Mouse (Mus musculus) gastrocnemius, adult 18-20 months (tissue): ENCODE results near the gene 1700001P01Rik. TPM values are rescaled to one million over a fixed set of nuclear protein-coding genes. Genes with fewer than 3 reads are reported as not detected.

Experiments
- DNase-seq: peaks from one replicate; pipeline ENCODE4 v3.0.0; 2021; ENCODE audit warnings: low spot score
- long read RNA-seq, 2 experiments: library from polyadenylated mRNA; stranded (forward); transcript quantifications; one replicate each; pipeline ENCODE4 v2.0.0; 2021
- total RNA-seq, 2 experiments: library from RNA; stranded (reverse); gene quantifications; 2 replicates each; pipeline ENCODE4 v1.2.3; 2021

The 1700001P01Rik gene
- total RNA-seq, result not detected
- long read RNA-seq, experiment 1, result 0 reads
- long read RNA-seq, experiment 2, result 0 reads

GRCm38 (mm10) chr11:97775808-97776496 lies at the start of gene 1700001P01Rik:
Gene 1700001P01Rik (minus strand): TSS chr11:97775918.
- no peak for DNase-seq

DNA sequence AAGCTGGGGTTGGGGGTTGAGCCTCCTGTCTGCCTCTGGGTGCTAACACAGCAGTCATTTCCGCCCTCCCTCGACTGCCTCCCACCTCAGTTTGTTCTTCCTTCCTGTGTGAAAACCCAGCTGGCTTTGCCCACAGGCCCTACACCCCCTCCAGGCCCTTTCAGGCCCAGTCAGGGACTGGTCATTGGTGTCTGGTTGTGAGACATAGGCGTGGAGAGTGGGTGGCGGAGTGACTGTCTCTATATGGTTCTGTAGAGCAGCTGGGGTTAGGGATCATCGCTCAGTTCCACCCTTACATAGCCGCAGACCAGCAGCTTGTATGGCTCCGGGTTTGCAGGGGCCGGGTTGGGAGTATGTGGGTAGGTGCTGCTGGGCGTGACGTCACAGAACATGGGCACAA lies 49.6 kb upstream of the 1700001P01Rik start:
- no peak for DNase-seq

DNA sequence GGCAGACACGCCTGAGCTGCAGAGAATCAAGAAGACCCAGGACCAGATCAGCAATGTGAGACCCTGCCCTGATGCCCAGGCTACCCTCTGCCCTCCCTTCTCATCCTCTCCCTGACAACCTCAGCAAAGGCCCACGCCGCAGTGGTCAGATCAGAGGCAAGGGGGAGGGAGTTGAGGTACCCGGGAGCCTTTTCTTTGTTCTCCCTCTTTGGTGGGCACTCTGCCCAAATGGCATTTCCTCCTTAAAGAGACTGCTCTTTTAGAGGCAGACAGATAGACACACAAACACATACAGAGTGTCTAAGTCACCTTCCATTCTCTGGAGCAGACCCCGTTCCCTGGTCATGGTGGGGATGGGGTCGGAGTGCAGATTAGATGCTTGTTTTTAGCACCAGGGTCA lies 49.2 kb upstream of the 1700001P01Rik start:
- no peak for DNase-seq

DNA sequence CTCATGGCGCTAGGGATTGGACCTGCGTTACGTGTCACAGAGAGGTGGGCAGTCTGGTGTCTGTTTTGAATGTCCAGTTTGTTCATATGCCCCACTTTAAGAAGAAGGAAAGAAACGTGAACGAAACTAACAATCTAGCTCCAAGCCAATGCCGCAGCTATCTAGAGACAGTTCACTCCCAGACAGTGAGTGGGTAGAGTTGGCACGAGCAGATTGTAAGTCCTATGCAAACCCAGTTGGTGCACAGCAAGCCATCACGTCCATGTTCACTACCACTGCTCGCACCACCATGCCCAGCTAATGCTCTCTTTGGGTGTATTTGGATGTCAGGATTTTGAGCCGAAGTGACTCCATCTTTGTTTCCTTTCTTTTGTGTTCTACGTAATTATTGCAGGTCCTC lies 48.5 kb upstream of the 1700001P01Rik start:
- no peak for DNase-seq

DNA sequence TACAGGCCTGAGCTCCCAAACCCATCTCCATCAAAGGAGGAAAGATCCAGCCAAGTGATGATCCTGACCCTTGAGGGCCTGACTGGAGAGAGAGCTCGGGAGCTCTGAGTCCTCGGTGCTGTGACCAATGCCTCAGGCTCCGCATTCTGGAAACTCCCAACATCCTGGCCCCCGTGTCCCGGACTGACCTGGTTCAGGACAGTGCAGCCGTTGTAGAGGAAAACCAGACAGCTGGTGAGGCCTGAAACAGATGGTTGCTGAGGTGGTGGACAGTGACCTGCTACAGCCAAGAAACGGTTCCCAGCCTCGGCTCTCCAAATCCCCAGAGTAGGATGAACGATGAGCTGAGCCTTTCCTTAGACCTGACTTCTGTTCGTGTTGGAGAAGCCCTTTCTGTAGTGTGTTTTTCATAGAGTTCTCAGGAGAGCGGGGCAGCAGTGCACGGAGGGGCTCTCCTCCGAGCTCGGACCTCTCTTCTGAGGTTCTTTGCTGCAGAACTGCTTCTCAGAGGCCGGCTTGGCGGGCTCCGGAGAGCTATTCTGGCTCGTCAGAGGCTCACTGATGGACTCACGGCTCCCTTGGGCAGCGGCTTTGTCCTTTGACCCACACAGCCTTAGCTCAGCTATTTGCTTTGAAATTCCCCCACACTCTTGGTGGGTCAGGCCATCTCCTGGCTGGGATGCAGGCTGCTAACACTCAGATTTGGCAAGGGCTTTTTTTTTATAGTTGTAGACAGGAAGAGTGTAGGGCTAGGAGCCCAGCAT lies 47.3 kb upstream of the 1700001P01Rik start:
- no peak for DNase-seq

GRCm38 (mm10) chr11:97821401-97822064 lies 45.8 kb upstream of the 1700001P01Rik start:
- no peak for DNase-seq

DNA sequence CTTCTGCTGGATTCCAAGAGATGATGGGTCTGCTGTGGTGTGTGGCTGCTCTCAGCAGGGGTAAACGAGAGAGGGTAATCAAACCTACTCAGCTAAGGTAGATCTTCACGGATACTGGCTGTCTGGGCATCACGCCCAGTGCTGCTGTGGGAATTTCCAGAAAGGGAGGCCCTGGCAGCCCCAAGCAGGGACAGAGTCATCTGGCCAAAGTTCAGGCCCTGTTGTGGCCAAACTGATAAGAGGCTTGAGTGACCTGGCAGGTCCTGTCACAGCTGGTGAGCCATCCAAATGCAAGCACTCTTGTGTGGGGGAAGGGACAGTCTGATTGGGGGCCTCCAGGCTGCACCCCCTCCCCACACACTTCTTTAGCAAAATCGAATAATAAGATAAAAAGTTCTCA lies 45.1 kb upstream of the 1700001P01Rik start:
- DNase-seq, result peak; percentile 80

GRCm38 (mm10) chr11:97819923-97820322 lies 44.2 kb upstream of the 1700001P01Rik start:
- no peak for DNase-seq

GRCm38 (mm10) chr11:97819102-97819501 lies 43.4 kb upstream of the 1700001P01Rik start:
- DNase-seq, result no peak

DNA sequence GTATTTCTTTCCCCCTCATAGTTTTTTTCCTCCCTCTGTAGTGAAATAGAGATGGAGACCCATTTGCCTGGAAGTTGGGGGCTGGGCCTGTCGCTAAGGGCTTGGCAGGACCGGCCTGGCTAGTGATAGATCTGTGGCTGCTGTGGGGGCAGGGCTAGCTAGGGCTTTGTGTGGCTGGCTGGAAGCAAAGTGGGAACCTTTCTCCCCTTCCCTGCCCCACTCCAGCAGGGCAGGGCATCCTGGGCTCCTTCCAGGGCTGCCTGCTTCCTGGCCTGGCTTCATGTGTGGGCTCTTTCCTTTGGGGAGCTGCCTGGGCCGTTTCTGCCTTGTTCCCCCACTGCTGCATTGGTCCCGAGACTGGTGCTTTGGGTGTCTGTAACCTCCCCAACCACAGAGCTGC lies 42.9 kb upstream of the 1700001P01Rik start:
- DNase-seq, result no peak

DNA sequence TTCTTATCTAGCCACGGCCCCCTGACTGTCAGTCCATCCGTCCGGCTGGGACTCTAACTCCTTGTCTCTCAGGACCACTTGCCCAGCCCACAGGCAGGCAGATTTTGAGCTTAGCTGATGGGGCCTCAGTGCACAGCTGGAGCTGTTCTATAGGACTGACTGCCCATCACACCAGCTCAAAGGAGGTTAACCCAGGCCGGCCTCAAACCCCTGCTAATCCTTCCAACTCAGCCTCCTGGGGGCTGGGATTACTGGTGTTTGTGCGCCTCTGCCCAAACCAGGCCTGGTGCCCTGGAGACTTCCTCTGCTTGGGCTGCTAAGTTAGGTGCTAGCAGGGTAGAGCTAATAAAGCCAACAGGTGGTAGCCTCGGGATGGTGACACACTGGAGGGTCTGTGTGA lies 42.3 kb upstream of the 1700001P01Rik start:
- no peak for DNase-seq

DNA sequence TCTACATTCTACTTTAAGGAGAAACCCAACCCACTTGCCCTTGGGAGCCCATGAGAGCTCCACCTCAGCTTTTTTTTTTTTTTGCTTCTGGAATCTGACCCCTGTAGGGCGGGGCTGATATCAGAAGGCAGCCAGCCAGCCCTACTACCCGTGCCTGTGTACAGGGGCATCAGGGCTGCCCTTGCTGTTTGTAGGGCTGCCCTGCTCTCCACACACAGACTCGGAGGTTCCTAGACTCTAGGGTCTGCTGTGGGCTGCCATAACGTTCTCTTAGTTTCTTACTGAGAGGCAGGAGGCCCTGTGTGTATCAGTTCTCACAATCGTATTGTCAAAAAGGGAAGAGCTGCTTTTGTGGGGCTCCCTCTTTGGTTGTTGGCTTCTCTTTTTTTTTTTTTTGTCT lies 41.7 kb upstream of the 1700001P01Rik start:
- DNase-seq, result no peak

DNA sequence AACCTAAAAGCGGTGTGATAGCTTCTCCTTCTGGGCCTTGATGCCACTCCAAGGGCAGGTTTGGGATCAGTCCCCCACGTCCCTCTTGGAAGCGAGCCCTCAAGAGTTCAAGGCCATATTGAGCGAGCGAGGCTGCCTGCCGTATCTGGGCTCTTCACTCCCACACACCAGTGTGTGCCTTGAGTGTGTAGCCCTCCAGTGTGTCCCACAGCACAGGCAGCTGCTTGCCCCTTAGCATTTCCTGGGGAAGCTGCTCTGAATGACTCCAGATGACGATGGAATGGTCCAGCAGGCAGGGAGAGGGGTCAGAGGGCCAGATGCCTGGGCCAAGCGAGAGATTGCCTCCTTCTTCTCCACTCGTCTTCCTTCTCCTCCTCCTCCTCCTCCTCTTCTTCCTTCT lies 41.2 kb upstream of the 1700001P01Rik start:
- DNase-seq, result no peak

DNA sequence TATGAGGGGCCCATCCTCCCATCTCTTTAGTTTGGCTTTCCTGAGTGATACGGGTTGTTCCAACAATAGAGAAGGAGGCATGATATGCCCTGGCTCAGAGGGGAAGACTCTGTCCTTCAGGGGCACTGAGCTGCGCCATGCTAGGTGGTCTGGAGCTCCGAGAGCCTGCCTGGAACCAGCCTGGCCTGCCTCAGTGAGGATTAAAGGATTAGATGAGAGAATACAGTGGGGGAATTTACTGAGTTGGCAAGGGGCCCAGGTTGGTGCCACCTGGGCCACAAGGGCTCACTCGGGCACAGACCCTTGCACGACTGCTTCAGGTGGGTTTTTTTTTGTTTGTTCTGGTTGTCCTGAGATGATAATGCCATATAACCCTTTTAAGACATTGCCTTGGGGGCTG lies 40.5 kb upstream of the 1700001P01Rik start:
- DNase-seq, result no peak

DNA sequence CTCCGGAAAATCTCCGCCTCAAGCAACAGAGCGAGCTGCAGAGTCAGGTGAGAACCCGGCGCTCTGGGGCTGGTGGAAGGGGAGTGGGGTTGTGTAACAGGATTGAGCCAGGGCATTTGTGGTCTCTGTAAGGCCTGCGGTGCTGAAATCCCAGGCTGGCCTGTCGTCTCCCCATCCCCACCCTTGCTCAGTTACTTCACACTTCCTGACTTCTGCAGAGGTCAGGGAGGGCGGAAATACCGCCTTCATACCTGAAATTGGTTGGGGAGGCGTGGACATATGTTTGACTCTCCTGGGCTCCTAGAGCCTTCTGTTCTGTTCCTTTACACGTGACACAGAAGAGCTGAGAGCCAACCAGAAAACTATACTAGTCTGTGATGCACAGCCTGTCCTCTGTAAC lies 40.0 kb upstream of the 1700001P01Rik start:
- DNase-seq, result no peak

DNA sequence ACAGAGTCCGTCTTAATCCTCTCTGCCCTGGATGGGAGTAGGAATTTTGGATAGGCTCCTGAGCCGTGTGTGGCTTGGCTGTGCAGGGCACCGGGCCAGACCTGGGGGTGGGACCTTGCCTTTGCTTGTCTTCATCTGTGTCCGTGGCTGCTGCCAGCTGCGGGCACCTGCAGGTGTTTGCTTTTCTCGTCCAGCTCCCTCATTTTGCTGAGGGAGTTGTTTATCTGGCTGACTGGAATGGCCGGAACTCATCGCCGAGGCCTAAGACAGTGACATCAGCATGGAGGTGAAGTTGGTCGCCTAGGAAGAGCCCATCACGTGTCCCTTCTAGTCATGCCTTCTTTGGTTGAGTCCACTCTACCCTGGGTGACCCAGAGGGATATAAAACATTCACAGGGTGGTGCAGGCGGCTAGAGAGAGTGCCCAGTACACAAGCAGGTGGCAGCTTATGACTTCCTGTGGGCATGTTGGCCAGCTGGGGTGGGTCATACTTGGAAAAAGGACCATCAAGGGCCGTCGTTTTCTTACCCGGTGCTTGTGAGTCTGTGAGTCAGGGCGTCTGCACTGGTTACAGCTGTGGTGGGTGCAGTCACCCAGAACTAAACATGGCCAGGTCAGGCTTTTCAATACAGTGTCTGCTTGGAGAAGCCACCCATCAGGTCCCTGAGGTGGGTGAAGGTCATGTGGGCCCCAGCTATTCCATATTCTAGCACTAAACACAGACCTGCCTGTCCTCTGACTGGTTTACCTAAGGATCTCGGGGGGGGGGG lies 38.2 kb upstream of the 1700001P01Rik start:
- DNase-seq, result no peak

DNA sequence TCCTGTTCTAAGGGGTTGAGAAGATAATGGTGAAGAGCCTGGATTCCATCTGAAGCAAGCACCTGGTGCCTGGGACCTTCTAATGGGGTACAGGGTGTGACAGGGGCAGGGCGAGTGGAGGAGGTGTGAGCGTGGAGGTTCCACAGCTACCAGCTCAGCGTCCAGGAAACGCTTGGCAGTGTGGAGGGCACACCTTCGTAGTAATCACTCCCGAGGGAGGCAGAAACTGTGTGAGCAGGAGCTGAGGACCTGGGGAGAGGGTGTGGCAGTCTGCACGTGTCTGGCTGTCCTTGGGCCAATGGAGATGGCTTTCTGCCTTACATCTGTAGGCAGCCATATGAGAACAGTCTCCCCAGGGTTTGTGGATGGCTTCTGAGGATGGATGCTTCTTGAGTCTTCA lies 37.4 kb upstream of the 1700001P01Rik start:
- DNase-seq, result no peak

- DNase-seq, result no peak
Measured at GRCm38 (mm10) chr11:97812491-97812921, 36.8 kb upstream of the 1700001P01Rik start.

DNA sequence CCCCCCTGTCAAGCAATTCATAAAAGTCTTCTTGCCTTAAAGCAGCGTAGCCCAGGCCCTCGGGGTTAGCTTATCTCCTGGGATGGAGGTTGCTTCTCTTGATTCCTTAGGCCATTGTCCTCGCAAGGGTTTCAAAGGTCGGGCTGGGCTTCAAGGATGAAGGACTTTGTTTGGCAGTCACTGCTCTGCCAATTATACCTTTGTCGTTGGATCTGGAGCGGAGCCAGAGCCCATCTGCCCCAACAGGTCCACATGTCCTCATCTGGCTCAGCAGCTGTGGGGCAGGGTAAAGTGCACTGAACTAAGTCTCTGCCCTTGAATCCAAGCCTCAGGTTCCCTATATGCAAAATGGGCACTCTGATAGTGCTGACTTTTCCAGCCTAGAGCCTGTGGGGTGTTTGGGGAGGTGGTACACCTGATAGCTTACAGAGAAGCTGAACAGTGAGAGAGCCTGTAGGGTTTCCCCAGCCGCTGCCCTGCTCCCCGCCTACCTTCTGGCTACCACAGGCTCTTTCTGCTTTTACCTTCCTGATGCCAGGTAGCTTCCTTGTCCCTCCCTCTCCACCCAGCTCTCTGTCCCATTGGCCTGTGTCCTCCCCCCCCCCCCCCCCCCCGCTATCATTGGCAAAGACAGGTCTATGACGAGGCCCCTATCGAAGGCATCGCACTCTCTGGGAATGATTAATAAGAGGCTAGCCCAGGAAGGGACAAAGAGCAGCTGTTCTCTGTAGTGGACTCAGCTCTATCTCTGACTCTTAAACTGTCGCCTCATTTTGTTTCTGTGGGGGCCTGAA lies 36.0 kb upstream of the 1700001P01Rik start:
- DNase-seq, result no peak

- no peak for DNase-seq
Measured at GRCm38 (mm10) chr11:97810970-97811369, 35.3 kb upstream of the 1700001P01Rik start.

- no peak for DNase-seq
Measured at GRCm38 (mm10) chr11:97810356-97810755, 34.6 kb upstream of the 1700001P01Rik start.
